Mouse (Mus musculus) midbrain, embryonic 12.5 days (tissue): Measurements from ENCODE around the gene Agmo. TPM values are rescaled to one million over a fixed set of nuclear protein-coding genes. Genes with fewer than 3 reads are reported as not detected.

Source experiments
- ATAC-seq: fragments of 200-750 bp; cut with Nextera tagmentation; 2 replicates; pipeline ENCODE4 v1.8.0; 2017; ENCODE audit warnings: low read depth, moderate TSS enrichment, moderate library complexity; ENCODE audit not compliant: low FRiP score
- H3K27ac ChIP-seq: fragments of 300-500 bp; sonication (generic); replicated peaks from 2 replicates; pipeline ENCODE4 v1.5.1; 2016; ENCODE audit warnings: mild to moderate bottlenecking
- H3K27me3 ChIP-seq: fragments of 300-500 bp; sonication (generic); 2 replicates; pipeline ENCODE4 v1.6.1; 2016; ENCODE audit warnings: mild to moderate bottlenecking
- H3K36me3 ChIP-seq: fragments of 300-500 bp; sonication (generic); 2 replicates; pipeline ENCODE4 v1.6.1; 2016
- H3K4me1 ChIP-seq: fragments of 300-500 bp; sonication (generic); 2 replicates; pipeline ENCODE4 v1.6.1; 2016
- H3K4me2 ChIP-seq: fragments of 300-500 bp; sonication (generic); replicated peaks from 2 replicates; pipeline ENCODE4 v1.6.1; 2016; ENCODE audit warnings: mild to moderate bottlenecking, moderate library complexity
- H3K4me3 ChIP-seq: fragments of 300-500 bp; sonication (generic); 2 replicates; pipeline ENCODE4 v1.5.1; 2016; ENCODE audit warnings: mild to moderate bottlenecking
- H3K9ac ChIP-seq: fragments of 300-500 bp; sonication (generic); replicated peaks from 2 replicates; pipeline ENCODE4 v1.6.1; 2016; ENCODE audit warnings: mild to moderate bottlenecking, moderate library complexity
- H3K9me3 ChIP-seq: fragments of 300-500 bp; sonication (generic); 2 replicates; pipeline ENCODE4 v1.6.1; 2016; ENCODE audit warnings: mild to moderate bottlenecking
- WGBS: fragments of 180-500 bp; shearing (Covaris S2); methylation state at CpG from one replicate; pipeline ENCODE4 v1.1.7; 2016; 5-methylcytosine and 5-hydroxymethylcytosine counted together
- polyA plus RNA-seq: library from polyadenylated mRNA; unstranded; fragments of >200 nt; fragmentation: Nextera tagmentation; extraction: Ambion mirVana; gene quantifications from 2 replicates; pipeline ENCODE4 v1.2.1, GENCODE M21; 2016

The Agmo gene
- polyA plus RNA-seq, 1 experiment from 2014 or later: 0.59 TPM

DNA sequence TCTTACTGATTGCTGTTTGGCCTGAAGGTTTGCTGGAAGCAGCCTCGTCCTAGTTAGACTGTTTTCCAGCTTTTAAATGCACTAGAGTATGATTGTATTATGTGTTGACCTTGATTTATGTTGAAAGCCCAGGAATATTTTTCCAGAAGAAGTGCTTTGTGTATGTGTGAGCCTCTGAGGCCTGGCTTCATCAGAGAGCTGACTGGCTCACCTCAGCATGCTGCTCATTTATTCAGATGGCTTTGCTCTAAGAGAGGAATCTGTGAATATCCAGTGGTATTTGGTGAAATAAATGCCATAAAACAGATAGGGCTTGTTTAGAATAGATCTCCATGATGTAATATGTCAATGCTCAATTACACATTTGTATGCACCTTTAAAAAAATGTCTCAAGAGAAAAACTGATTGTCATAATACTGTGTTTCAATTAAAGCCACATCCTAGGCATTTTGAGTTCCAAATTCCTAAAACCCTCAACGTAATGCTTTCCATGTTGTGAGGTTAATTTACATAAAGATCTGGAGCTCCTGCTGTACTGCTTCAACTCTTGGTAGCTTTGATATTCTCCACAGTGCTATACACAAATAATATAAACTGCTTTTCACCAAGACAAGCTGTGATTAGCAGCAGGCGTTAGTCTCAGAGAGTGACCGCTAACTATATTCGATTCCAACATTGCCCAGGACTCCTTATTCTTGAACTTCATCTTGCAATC, 324.6 kb downstream of the Agmo start:
- no peak for ATAC-seq
- Histone ChIP-seq H3K36me3 (no peaks in the 10 kb centered on the region), H3K9me3 (no peaks in the 10 kb centered on the region), H3K27ac (no peak overlapping the region), H3K4me2 (no peak overlapping the region), H3K9ac (no peak overlapping the region), H3K4me3 (no peak overlapping the region), H3K27me3 (no peaks in the 10 kb centered on the region), H3K4me1 (no peaks in the 10 kb centered on the region)
- 79% methylated on average over 5 of the region's 5 CpGs for WGBS

DNA sequence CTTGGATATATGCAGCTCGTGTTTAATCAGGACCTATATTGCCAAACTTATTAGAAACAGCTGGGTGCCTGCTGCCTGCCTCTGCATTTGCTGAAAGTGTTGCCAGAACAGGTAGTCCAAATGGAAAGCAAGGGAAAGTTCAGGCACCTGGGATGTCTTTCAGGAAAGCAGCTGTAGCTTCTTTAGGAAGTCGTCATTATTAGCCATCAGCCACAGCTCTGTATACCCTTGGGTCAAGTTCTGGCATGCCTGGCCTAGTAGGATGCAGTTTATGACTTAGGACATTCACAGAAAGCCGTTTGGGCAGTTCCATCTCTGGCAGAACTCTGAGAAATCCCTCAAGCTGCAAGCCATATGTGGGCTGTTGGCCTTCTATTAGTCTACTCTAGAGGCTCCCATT, 330.5 kb downstream of the Agmo start:
- H3K36me3 ChIP-seq: no peaks in the 10 kb centered on the region
- H3K9me3 ChIP-seq: no peaks in the 10 kb centered on the region
- no peaks in the 10 kb centered on the region for H3K4me1 ChIP-seq
- H3K9ac ChIP-seq: no peak overlapping the region
- no peak overlapping the region for H3K4me2 ChIP-seq
- no peak for ATAC-seq
- no peak overlapping the region for H3K4me3 ChIP-seq
- no peak overlapping the region for H3K27ac ChIP-seq
- no peaks in the 10 kb centered on the region for H3K27me3 ChIP-seq
- 75% methylated on average over 3 of the region's 3 CpGs for WGBS

DNA sequence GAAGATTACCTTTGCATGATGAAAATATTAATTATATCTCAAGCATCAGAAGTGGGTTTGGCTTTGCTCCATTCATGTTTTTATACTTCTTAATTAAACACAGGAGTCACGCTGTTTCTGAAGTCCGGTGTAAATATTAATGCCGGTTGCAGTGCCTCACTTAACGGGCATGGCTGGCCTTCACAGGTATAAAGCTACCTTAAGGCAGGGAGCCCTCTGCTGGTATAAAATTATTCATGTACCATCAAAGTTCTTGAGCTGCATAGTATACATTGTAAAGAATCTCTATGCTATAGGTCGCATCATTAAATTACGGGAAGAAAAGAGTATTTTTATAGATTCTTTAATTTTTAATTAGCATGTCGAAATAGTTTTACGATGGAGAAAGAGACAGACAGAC, 341.3 kb downstream of the Agmo start:
- Histone ChIP-seq H3K27me3 (no peaks in the 10 kb centered on the region), H3K9ac (no peak overlapping the region), H3K36me3 (no peaks in the 10 kb centered on the region), H3K4me2 (no peak overlapping the region), H3K4me1 (no peaks in the 10 kb centered on the region), H3K27ac (no peak overlapping the region), H3K9me3 (no peaks in the 10 kb centered on the region), H3K4me3 (no peak overlapping the region)
- ATAC-seq: peak; percentile 44; the same call in 1 of the 2 replicates
- 82% methylated on average over 8 of the region's 8 CpGs for WGBS

- H3K4me3 ChIP-seq: no peak overlapping the region
- H3K4me1 ChIP-seq: no peaks in the 10 kb centered on the region
- no peaks in the 10 kb centered on the region for H3K9me3 ChIP-seq
- H3K9ac ChIP-seq: no peak overlapping the region
- no peak for ATAC-seq
- no peak overlapping the region for H3K4me2 ChIP-seq
- no peak overlapping the region for H3K27ac ChIP-seq
- WGBS: 79% methylated on average over 3 of the region's 3 CpGs
- H3K36me3 ChIP-seq: no peaks in the 10 kb centered on the region
- H3K27me3 ChIP-seq: no peaks in the 10 kb centered on the region
Measured at GRCm38 (mm10) chr12:37592853-37593252, 351.4 kb downstream of the Agmo start.

DNA sequence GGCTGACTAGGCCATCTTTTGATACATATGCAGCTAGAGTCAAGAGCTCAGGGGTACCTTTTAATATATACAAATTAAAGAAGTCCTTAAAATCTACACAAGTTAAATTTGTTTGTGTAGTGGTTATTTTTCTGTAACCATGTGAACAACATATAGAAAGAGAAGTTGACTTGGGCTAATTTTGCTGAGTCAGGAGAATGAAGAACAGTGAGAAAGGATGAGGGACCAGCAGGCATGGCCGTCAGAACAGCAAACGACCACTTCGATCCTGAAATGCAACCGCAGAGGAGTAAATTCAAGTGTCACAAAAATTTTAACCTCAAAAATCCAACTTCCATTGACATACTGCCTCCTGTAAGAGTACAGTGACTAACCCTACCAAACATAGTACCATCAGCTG, 371.4 kb downstream of the Agmo start:
- ATAC-seq: no peak
- H3K36me3 ChIP-seq: no peaks in the 10 kb centered on the region
- no peak overlapping the region for H3K4me3 ChIP-seq
- H3K27me3 ChIP-seq: no peaks in the 10 kb centered on the region
- no peaks in the 10 kb centered on the region for H3K4me1 ChIP-seq
- no peak overlapping the region for H3K9ac ChIP-seq
- WGBS: 90% methylated on average over 4 of the region's 4 CpGs
- H3K4me2 ChIP-seq: no peak overlapping the region
- H3K9me3 ChIP-seq: no peaks in the 10 kb centered on the region
- no peak overlapping the region for H3K27ac ChIP-seq

- Histone ChIP-seq H3K4me3 (no peak overlapping the region), H3K36me3 (no peaks in the 10 kb centered on the region), H3K4me1 (no peaks in the 10 kb centered on the region), H3K27ac (no peak overlapping the region), H3K9ac (no peak overlapping the region), H3K4me2 (no peak overlapping the region), H3K9me3 (no peaks in the 10 kb centered on the region), H3K27me3 (no peaks in the 10 kb centered on the region)
- WGBS: 88% methylated on average over 2 of the region's 2 CpGs
- ATAC-seq: no peak
Measured at GRCm38 (mm10) chr12:37614769-37615168, 373.3 kb downstream of the Agmo start.

GRCm38 (mm10) chr12:37624078-37624477, 382.6 kb downstream of the Agmo start:
- H3K27ac ChIP-seq: no peak overlapping the region
- no peak overlapping the region for H3K4me3 ChIP-seq
- H3K27me3 ChIP-seq: no peaks in the 10 kb centered on the region
- H3K9ac ChIP-seq: no peak overlapping the region
- no peaks in the 10 kb centered on the region for H3K36me3 ChIP-seq
- no peaks in the 10 kb centered on the region for H3K9me3 ChIP-seq
- no peak overlapping the region for H3K4me2 ChIP-seq
- H3K4me1 ChIP-seq: no peaks in the 10 kb centered on the region
- no peak for ATAC-seq

Other genes with a start within 250 kb of the Agmo start
- gene Meox2, start 133.1 kb upstream of the Agmo start, polyA plus RNA-seq: 0.79 and 0.90 TPM in 2 replicates